Mouse (Mus musculus) small intestine, adult 2 months (tissue): ENCODE measurements around the gene Clec18a. TPM values are rescaled to one million over a fixed set of nuclear protein-coding genes. Genes with fewer than 3 reads are reported as not detected.
"Not testable (repeated sequence)": the region's sequence is repeated elsewhere in the genome, so short reads cannot be mapped to it uniquely, and the experiment has no call there.

ENCODE experiments used
- H3K27ac ChIP-seq: fragments of 200-500 bp; 2 replicates; pipeline ENCODE4 v1.5.1; 2012; ENCODE audit warnings: low read depth, low read length, control low read depth, inconsistent platforms; ENCODE audit not compliant: insufficient read depth
- H3K27me3 ChIP-seq: fragments of 200-500 bp; 2 replicates; pipeline ENCODE4 v1.6.1; 2012; ENCODE audit warnings: mild to moderate bottlenecking, moderate library complexity, low read length, inconsistent platforms; ENCODE audit not compliant: control insufficient read depth, insufficient read depth
- H3K36me3 ChIP-seq: fragments of 200-500 bp; 2 replicates; pipeline ENCODE4 v1.6.1; 2012; ENCODE audit warnings: mild to moderate bottlenecking, low read length, control low read depth, inconsistent platforms; ENCODE audit not compliant: control insufficient read depth, insufficient read depth
- H3K4me1 ChIP-seq: fragments of 200-500 bp; 2 replicates; pipeline ENCODE4 v1.6.1; 2012; ENCODE audit warnings: low read length, inconsistent platforms, mixed read lengths; ENCODE audit not compliant: control insufficient read depth, insufficient read depth, insufficient read length
- H3K4me3 ChIP-seq: fragments of 200-500 bp; 2 replicates; pipeline ENCODE4 v1.5.1; 2012; ENCODE audit warnings: low read depth, mild to moderate bottlenecking, control low read depth, inconsistent platforms, low read length, moderate library complexity
- CTCF ChIP-seq: fragments of 200-500 bp; IDR thresholded peaks from 2 replicates; pipeline ENCODE4 v1.5.1; 2012; ENCODE audit warnings: low read depth, mild to moderate bottlenecking, control low read depth, inconsistent platforms, low read length, moderate library complexity, mixed read lengths; ENCODE audit not compliant: insufficient replicate concordance, insufficient read length; ENCODE audit errors: extremely low read depth
- POLR2A ChIP-seq: fragments of 200-500 bp; IDR thresholded peaks from 2 replicates; pipeline ENCODE4 v1.6.1; 2012; ENCODE audit warnings: low read depth, mild to moderate bottlenecking, control low read depth, inconsistent platforms, low read length, moderate library complexity
- WGBS: fragments of 180-500 bp; shearing (Covaris S2); methylation state at CpG from one replicate; pipeline ENCODE4 v1.1.7; 2018; 5-methylcytosine and 5-hydroxymethylcytosine counted together
- polyA plus RNA-seq: library from polyadenylated mRNA; depleted of rRNA; stranded (reverse); fragments of >200 nt; gene quantifications from 2 replicates; pipeline ENCODE4 v1.2.3, GENCODE M21; 2012; rRNA removed

Gene Clec18a
- polyA plus RNA-seq = not detected in 2 replicates

GRCm38 (mm10) chr8:111092326-111092725, at the start of gene Clec18a:
Gene Clec18a, minus strand, starts transcription at chr8:111092426.
- not testable (repeated sequence) for H3K4me1 ChIP-seq, H3K27me3 ChIP-seq, H3K36me3 ChIP-seq, H3K4me3 ChIP-seq, H3K27ac ChIP-seq
- WGBS = 88% methylated on average over 6 of the region's 6 CpGs

- Histone ChIP-seq H3K36me3 (peaks cover 57% of the 10 kb centered on the region), H3K27ac (no peak overlapping the region), H3K27me3 (no peaks in the 10 kb centered on the region), H3K4me1 (no peaks in the 10 kb centered on the region), H3K4me3 (no peak overlapping the region)
- 95% methylated on average over 2 of the region's 2 CpGs for WGBS
- TF ChIP-seq POLR2A (no peak), CTCF (no peak)
Measured at GRCm38 (mm10) chr8:111130756-111131155, 38.5 kb upstream of the Clec18a start.

GRCm38 (mm10) chr8:111119481-111119880, 27.3 kb upstream of the Clec18a start:
- TF ChIP-seq POLR2A (no peak), CTCF (no peak)
- peaks cover 62% of the 10 kb centered on the region for H3K36me3 ChIP-seq
- no peak overlapping the region for H3K4me3 ChIP-seq
- no peaks in the 10 kb centered on the region for H3K27me3 ChIP-seq
- no peaks in the 10 kb centered on the region for H3K4me1 ChIP-seq
- no peak overlapping the region for H3K27ac ChIP-seq
- WGBS = 95% methylated on average over 3 of the region's 3 CpGs

GRCm38 (mm10) chr8:111114891-111115290, 22.7 kb upstream of the Clec18a start:
- H3K27me3 ChIP-seq = no peaks in the 10 kb centered on the region
- peaks cover 49% of the 10 kb centered on the region for H3K36me3 ChIP-seq
- no peaks in the 10 kb centered on the region for H3K4me1 ChIP-seq
- TF ChIP-seq POLR2A (no peak), CTCF (no peak)
- H3K27ac ChIP-seq = no peak overlapping the region
- no peak overlapping the region for H3K4me3 ChIP-seq
- 98% methylated on average over 5 of the region's 5 CpGs for WGBS

- H3K4me3 ChIP-seq = peak overlapping the region; percentile 98
- H3K36me3 ChIP-seq, H3K27me3 ChIP-seq, H3K4me1 ChIP-seq, H3K27ac ChIP-seq: not testable (repeated sequence)
- under 1% methylated on average over 69 of the region's 69 CpGs for WGBS
Measured at GRCm38 (mm10) chr8:111094719-111095302, 2.6 kb upstream of the Clec18a start.

GRCm38 (mm10) chr8:111093865-111094718, 1.9 kb upstream of the Clec18a start, which contains the start of gene Pdpr:
Gene Pdpr, plus strand, starts transcription at chr8:111094630.
- Histone ChIP-seq H3K36me3 (no peaks in the 10 kb centered on the region), H3K27me3 (no peaks in the 10 kb centered on the region), H3K4me3 (peak within 1 kb of the TSS; percentile 98), H3K4me1 (peaks cover 8% of the 10 kb centered on the region; the same call in 1 of the 2 replicates), H3K27ac (peak within 1 kb of the TSS; percentile 35; the same call in 1 of the 2 replicates)
- WGBS = 6% methylated on average over 58 of the region's 72 CpGs
- TF ChIP-seq POLR2A (no peak), CTCF (no peak)

- TF ChIP-seq CTCF = no peak
- Histone ChIP-seq H3K4me3 (no peak overlapping the region), H3K27me3 (no peaks in the 10 kb centered on the region), H3K4me1 (peaks cover 8% of the 10 kb centered on the region; the same call in 1 of the 2 replicates), H3K36me3 (no peaks in the 10 kb centered on the region), H3K27ac (no peak overlapping the region)
- 77% methylated on average over 7 of the region's 7 CpGs for WGBS
Measured at GRCm38 (mm10) chr8:111091706-111092105, 520 bp downstream of the Clec18a start.

GRCm38 (mm10) chr8:111090126-111090525, 2.1 kb downstream of the Clec18a start:
- Histone ChIP-seq H3K27ac (no peak overlapping the region), H3K27me3 (no peaks in the 10 kb centered on the region), H3K36me3 (no peaks in the 10 kb centered on the region), H3K4me3 (no peak overlapping the region), H3K4me1 (0 out of 2 replicates have a peak, but pooled peaks cover 3% of the 10 kb centered on the region)
- 3% methylated on average over 2 of the region's 2 CpGs for WGBS
- TF ChIP-seq CTCF (peak; percentile 85; the same call in 1 of the 2 replicates), POLR2A (no peak)

- 91% methylated on average over 5 of the region's 5 CpGs for WGBS
- H3K4me1 ChIP-seq, H3K4me3 ChIP-seq, H3K27me3 ChIP-seq, H3K36me3 ChIP-seq, H3K27ac ChIP-seq: not testable (repeated sequence)
Measured at GRCm38 (mm10) chr8:111083936-111084335, 8.3 kb downstream of the Clec18a start.
